Mouse (Mus musculus) forebrain, embryonic 12.5 days (tissue): ENCODE measurements around the gene Gm20403. TPM values are rescaled to one million over a fixed set of nuclear protein-coding genes. Genes with fewer than 3 reads are reported as not detected.

Source experiments
- ATAC-seq: fragments of 200-750 bp; cut with Nextera tagmentation; 2 replicates; pipeline ENCODE4 v1.8.0; 2017; ENCODE audit warnings: moderate TSS enrichment; ENCODE audit not compliant: low FRiP score
- H3K27ac ChIP-seq: fragments of 300-500 bp; sonication (generic); 2 replicates; pipeline ENCODE4 v1.5.1; 2016; ENCODE audit warnings: mild to moderate bottlenecking
- H3K27me3 ChIP-seq: fragments of 300-500 bp; sonication (generic); 2 replicates; pipeline ENCODE4 v1.6.1; 2016; ENCODE audit warnings: mild to moderate bottlenecking
- H3K36me3 ChIP-seq: fragments of 300-500 bp; sonication (generic); replicated peaks from 2 replicates; pipeline ENCODE4 v1.6.1; 2016; ENCODE audit warnings: mild to moderate bottlenecking
- H3K4me1 ChIP-seq: fragments of 300-500 bp; sonication (generic); 2 replicates; pipeline ENCODE4 v1.6.1; 2016
- H3K4me2 ChIP-seq: fragments of 300-500 bp; sonication (generic); 2 replicates; pipeline ENCODE4 v1.6.1; 2016; ENCODE audit warnings: mild to moderate bottlenecking, moderate library complexity
- H3K4me3 ChIP-seq: fragments of 300-500 bp; sonication (generic); replicated peaks from 2 replicates; pipeline ENCODE4 v1.5.1; 2016; ENCODE audit warnings: mild to moderate bottlenecking
- H3K9ac ChIP-seq: fragments of 300-500 bp; sonication (generic); 2 replicates; pipeline ENCODE4 v1.6.1; 2016; ENCODE audit warnings: mild to moderate bottlenecking
- H3K9me3 ChIP-seq: fragments of 300-500 bp; sonication (generic); 2 replicates; pipeline ENCODE4 v1.6.1; 2016
- WGBS: fragments of 180-500 bp; shearing (Covaris S2); methylation state at CpG from one replicate; pipeline ENCODE4 v1.1.7; 2016; 5-methylcytosine and 5-hydroxymethylcytosine counted together
- polyA plus RNA-seq: library from polyadenylated mRNA; unstranded; fragments of >200 nt; fragmentation: Nextera tagmentation; extraction: Ambion mirVana; gene quantifications from 2 replicates; pipeline ENCODE4 v1.2.1, GENCODE M21; 2016

The Gm20403 gene
- polyA plus RNA-seq, 1 experiment from 2014 or later, result not detected

GRCm38 (mm10) chr12:54987156-54987555 is 827 bp upstream of the Gm20403 start:
- H3K9me3 ChIP-seq, result no peaks in the 10 kb centered on the region
- no peaks in the 10 kb centered on the region for H3K27me3 ChIP-seq
- 80% methylated on average over 2 of the region's 2 CpGs for WGBS
- no peak overlapping the region for H3K27ac ChIP-seq
- no peaks in the 10 kb centered on the region for H3K36me3 ChIP-seq
- no peak overlapping the region for H3K4me2 ChIP-seq
- H3K9ac ChIP-seq, result no peak overlapping the region
- no peak for ATAC-seq
- H3K4me1 ChIP-seq, result peaks cover 9% of the 10 kb centered on the region
- no peak overlapping the region for H3K4me3 ChIP-seq

GRCm38 (mm10) chr12:54985257-54986051 is 875 bp downstream of the Gm20403 start:
- peak; percentile 76 for ATAC-seq

GRCm38 (mm10) chr12:54984701-54985256 is 1.6 kb downstream of the Gm20403 start:
- peak overlapping the region; percentile 92 for H3K27ac ChIP-seq
- H3K9me3 ChIP-seq, result no peaks in the 10 kb centered on the region
- WGBS, result 1% methylated on average over 42 of the region's 42 CpGs
- H3K27me3 ChIP-seq, result no peaks in the 10 kb centered on the region
- H3K4me1 ChIP-seq, result peaks cover 9% of the 10 kb centered on the region
- H3K4me2 ChIP-seq, result peak overlapping the region; percentile 89
- ATAC-seq, result peak; percentile 79
- H3K36me3 ChIP-seq, result peaks cover 13% of the 10 kb centered on the region; the same call in 1 of the 2 replicates
- H3K9ac ChIP-seq, result peak overlapping the region; percentile 93
- H3K4me3 ChIP-seq, result peak overlapping the region; percentile 95

More at GRCm38 (mm10) chr12:54985257-54986051, 875 bp downstream of the Gm20403 start:
- peaks cover 8% of the 10 kb centered on the region; the same call in 1 of the 2 replicates for H3K36me3 ChIP-seq
- under 1% methylated on average over 78 of the region's 117 CpGs for WGBS
- H3K4me2 ChIP-seq, result peak overlapping the region; percentile 89
- peak overlapping the region; percentile 93 for H3K9ac ChIP-seq
- H3K4me1 ChIP-seq, result peaks cover 9% of the 10 kb centered on the region
- peak overlapping the region; percentile 92 for H3K27ac ChIP-seq
- H3K9me3 ChIP-seq, result no peaks in the 10 kb centered on the region
- no peaks in the 10 kb centered on the region for H3K27me3 ChIP-seq
- H3K4me3 ChIP-seq, result peak overlapping the region; percentile 95

GRCm38 (mm10) chr12:54982935-54983715 is 3.2 kb downstream of the Gm20403 start:
- Histone ChIP-seq H3K27me3 (no peaks in the 10 kb centered on the region), H3K4me2 (no peak overlapping the region), H3K4me1 (peaks cover 9% of the 10 kb centered on the region), H3K9ac (no peak overlapping the region), H3K27ac (no peak overlapping the region), H3K9me3 (no peaks in the 10 kb centered on the region), H3K36me3 (peaks cover 13% of the 10 kb centered on the region; the same call in 1 of the 2 replicates), H3K4me3 (no peak overlapping the region)
- WGBS, result 73% methylated on average over 7 of the region's 7 CpGs
- ATAC-seq, result no peak

GRCm38 (mm10) chr12:54981962-54982361 is 4.4 kb downstream of the Gm20403 start:
- Histone ChIP-seq H3K9me3 (no peaks in the 10 kb centered on the region), H3K4me1 (peaks cover 9% of the 10 kb centered on the region), H3K4me3 (no peak overlapping the region), H3K27me3 (no peaks in the 10 kb centered on the region), H3K27ac (no peak overlapping the region), H3K9ac (no peak overlapping the region), H3K36me3 (peaks cover 13% of the 10 kb centered on the region; the same call in 1 of the 2 replicates), H3K4me2 (no peak overlapping the region)
- ATAC-seq, result no peak
- 58% methylated on average over 6 of the region's 6 CpGs for WGBS

- Histone ChIP-seq H3K4me1 (peaks cover 10% of the 10 kb centered on the region), H3K27me3 (no peaks in the 10 kb centered on the region), H3K9ac (no peak overlapping the region), H3K27ac (no peak overlapping the region), H3K36me3 (peaks cover 13% of the 10 kb centered on the region; the same call in 1 of the 2 replicates), H3K9me3 (no peaks in the 10 kb centered on the region), H3K4me3 (no peak overlapping the region), H3K4me2 (no peak overlapping the region)
- 85% methylated on average over 5 of the region's 5 CpGs for WGBS
- ATAC-seq, result no peak
Measured at GRCm38 (mm10) chr12:54980939-54981338, 5.4 kb downstream of the Gm20403 start.

- Histone ChIP-seq H3K4me2 (no peak overlapping the region), H3K4me3 (no peak overlapping the region), H3K27ac (no peak overlapping the region), H3K9ac (no peak overlapping the region), H3K27me3 (no peaks in the 10 kb centered on the region), H3K4me1 (peaks cover 12% of the 10 kb centered on the region), H3K36me3 (peaks cover 13% of the 10 kb centered on the region; the same call in 1 of the 2 replicates), H3K9me3 (no peaks in the 10 kb centered on the region)
- 76% methylated on average over 6 of the region's 6 CpGs for WGBS
- no peak for ATAC-seq
Measured at GRCm38 (mm10) chr12:54980532-54980931, 5.8 kb downstream of the Gm20403 start.

- no peaks in the 10 kb centered on the region for H3K4me1 ChIP-seq
- no peak overlapping the region for H3K9ac ChIP-seq
- H3K4me3 ChIP-seq, result no peak overlapping the region
- peaks cover 44% of the 10 kb centered on the region for H3K36me3 ChIP-seq
- H3K4me2 ChIP-seq, result no peak overlapping the region
- H3K27ac ChIP-seq, result no peak overlapping the region
- H3K27me3 ChIP-seq, result no peaks in the 10 kb centered on the region
- 80% methylated on average over 3 of the region's 3 CpGs for WGBS
- ATAC-seq, result no peak
- H3K9me3 ChIP-seq, result no peaks in the 10 kb centered on the region
Measured at GRCm38 (mm10) chr12:54969033-54969432, 17.3 kb downstream of the Gm20403 start.

GRCm38 (mm10) chr12:54965532-54966160 is 20.7 kb downstream of the Gm20403 start:
- WGBS, result 97% methylated on average over 4 of the region's 4 CpGs
- no peak for ATAC-seq
- Histone ChIP-seq H3K9me3 (no peaks in the 10 kb centered on the region), H3K36me3 (peaks cover 30% of the 10 kb centered on the region), H3K9ac (no peak overlapping the region), H3K4me2 (no peak overlapping the region), H3K27me3 (no peaks in the 10 kb centered on the region), H3K4me3 (no peak overlapping the region), H3K4me1 (no peaks in the 10 kb centered on the region), H3K27ac (no peak overlapping the region)

- no peaks in the 10 kb centered on the region for H3K9me3 ChIP-seq
- ATAC-seq, result no peak
- no peak overlapping the region for H3K9ac ChIP-seq
- H3K27me3 ChIP-seq, result no peaks in the 10 kb centered on the region
- H3K4me1 ChIP-seq, result no peaks in the 10 kb centered on the region
- no peak overlapping the region for H3K4me3 ChIP-seq
- no peak overlapping the region for H3K27ac ChIP-seq
- H3K4me2 ChIP-seq, result no peak overlapping the region
- WGBS, result 79% methylated on average over 2 of the region's 2 CpGs
- H3K36me3 ChIP-seq, result peaks cover 14% of the 10 kb centered on the region; the same call in 1 of the 2 replicates
Measured at GRCm38 (mm10) chr12:54959569-54959968, 26.8 kb downstream of the Gm20403 start.

- H3K4me2 ChIP-seq, result no peak overlapping the region
- no peak overlapping the region for H3K4me3 ChIP-seq
- no peaks in the 10 kb centered on the region for H3K4me1 ChIP-seq
- no peaks in the 10 kb centered on the region for H3K9me3 ChIP-seq
- ATAC-seq, result no peak
- peaks cover 18% of the 10 kb centered on the region for H3K36me3 ChIP-seq
- no peaks in the 10 kb centered on the region for H3K27me3 ChIP-seq
- no peak overlapping the region for H3K27ac ChIP-seq
- 85% methylated on average over 2 of the region's 2 CpGs for WGBS
- no peak overlapping the region for H3K9ac ChIP-seq
Measured at GRCm38 (mm10) chr12:54956974-54957373, 29.4 kb downstream of the Gm20403 start.

GRCm38 (mm10) chr12:54956457-54956856 is 29.9 kb downstream of the Gm20403 start:
- Histone ChIP-seq H3K4me1 (no peaks in the 10 kb centered on the region), H3K27ac (no peak overlapping the region), H3K9ac (no peak overlapping the region), H3K4me3 (no peak overlapping the region), H3K36me3 (peaks cover 18% of the 10 kb centered on the region), H3K4me2 (no peak overlapping the region), H3K27me3 (no peaks in the 10 kb centered on the region), H3K9me3 (no peaks in the 10 kb centered on the region)
- no peak for ATAC-seq
- WGBS, result 89% methylated on average over 4 of the region's 4 CpGs
